Mouse (Mus musculus) CH12.LX (cell line): Measurements from ENCODE around the gene Gimd1. TPM values are rescaled to one million over a fixed set of nuclear protein-coding genes. Genes with fewer than 3 reads are reported as not detected.

ENCODE experiments used
- DNase-seq: peaks from one replicate; pipeline ENCODE4 v3.0.0-alpha.2; 2013; ENCODE audit errors: extremely low read depth
- H3K27ac ChIP-seq: 2 replicates; pipeline ENCODE4 v1.5.1; 2012; ENCODE audit warnings: low read depth, mild to moderate bottlenecking, control low read depth, moderate library complexity; ENCODE audit not compliant: insufficient read depth
- H3K27me3 ChIP-seq: replicated peaks from 2 replicates; pipeline ENCODE3; 2012; ENCODE audit warnings: inconsistent platforms
- H3K36me3 ChIP-seq, 2 experiments: replicated peaks in 1 of 2; 2 replicates each; pipeline versions ENCODE3 to v1.6.1; 2012; ENCODE audit warnings: inconsistent platforms in 1 of 2, low read length in 1 of 2, mild to moderate bottlenecking in 1 of 2, mixed read lengths in 1 of 2, moderate library complexity in 1 of 2; ENCODE audit not compliant: control insufficient read depth in 1 of 2, insufficient read depth in 1 of 2
- H3K4me1 ChIP-seq, 2 experiments: 2 replicates each; pipeline ENCODE4 v1.6.1; 2012; ENCODE audit warnings: inconsistent platforms in 1 of 2, moderate library complexity in 1 of 2; ENCODE audit not compliant: insufficient read depth in 2 of 2, control insufficient read depth in 1 of 2
- H3K4me2 ChIP-seq: 2 replicates; pipeline ENCODE4 v1.6.1; 2012; ENCODE audit warnings: low read depth, mild to moderate bottlenecking, control low read depth; ENCODE audit not compliant: poor library complexity, insufficient read depth, severe bottlenecking
- H3K4me3 ChIP-seq, 3 experiments: fragments of 150-350 bp in 1 of 3; sonication (generic) in 1 of 3; replicated peaks in 1 of 3; 2 replicates each; pipeline versions ENCODE3 to v1.5.1; 2011 to 2012; ENCODE audit warnings: low read depth in 2 of 3, low read length in 2 of 3, mild to moderate bottlenecking in 2 of 3, moderate library complexity in 2 of 3, control low read depth in 1 of 3, improper control_type of control experiment in 1 of 3, inconsistent platforms in 1 of 3, mixed read lengths in 1 of 3; ENCODE audit not compliant: poor library complexity in 1 of 3
- H3K79me2 ChIP-seq: replicated peaks from 2 replicates; pipeline ENCODE4 v1.6.1; 2012; ENCODE audit warnings: mild to moderate bottlenecking, moderate library complexity; ENCODE audit not compliant: control insufficient read depth, poor library complexity, insufficient read depth, severe bottlenecking; ENCODE audit errors: extremely low read depth
- H3K9ac ChIP-seq: 2 replicates; pipeline ENCODE4 v1.6.1; 2012; ENCODE audit warnings: low read depth, mild to moderate bottlenecking, control low read depth, moderate library complexity; ENCODE audit not compliant: insufficient read depth
- H3K9me3 ChIP-seq: replicated peaks from 2 replicates; pipeline ENCODE3; 2012; ENCODE audit warnings: low read length, inconsistent platforms, mixed read lengths
- BHLHE40 ChIP-seq: IDR thresholded peaks from 2 replicates; pipeline ENCODE4 v1.6.1; 2011; ENCODE audit warnings: mild to moderate bottlenecking, low read depth, low read length, improper control_type of control experiment
- CHD1 ChIP-seq: IDR thresholded peaks from 2 replicates; pipeline ENCODE4 v1.6.1; 2012; ENCODE audit warnings: low read depth, low read length, improper control_type of control experiment, inconsistent platforms
- CHD2 ChIP-seq: IDR thresholded peaks from 2 replicates; pipeline ENCODE4 v1.6.1; 2011; ENCODE audit warnings: low read length, improper control_type of control experiment
- CTCF ChIP-seq, 2 experiments: IDR thresholded peaks in 1 of 2; conservative IDR thresholded peaks in 1 of 2; 2 replicates each; pipeline ENCODE4 v1.5.1; 2011 to 2012; ENCODE audit warnings: low read depth in 2 of 2, low read length in 2 of 2, improper control_type of control experiment in 1 of 2, inconsistent platforms in 1 of 2, mild to moderate bottlenecking in 1 of 2, moderate library complexity in 1 of 2
- E2F4 ChIP-seq: IDR thresholded peaks from 2 replicates; pipeline ENCODE4 v1.6.1; 2011; ENCODE audit warnings: low read depth, low read length, improper control_type of control experiment; ENCODE audit not compliant: insufficient replicate concordance
- ELF1 ChIP-seq: IDR thresholded peaks from 2 replicates; pipeline ENCODE4 v1.6.1; 2014; ENCODE audit warnings: low read depth, mild to moderate bottlenecking, inconsistent platforms, low read length, improper control_type of control experiment
- EP300 ChIP-seq: IDR thresholded peaks from 2 replicates; pipeline ENCODE4 v1.6.1; 2011; ENCODE audit warnings: low read length, improper control_type of control experiment
- ETS1 ChIP-seq: conservative IDR thresholded peaks from 2 replicates; pipeline ENCODE4 v1.6.1; 2012; ENCODE audit warnings: low read depth, mild to moderate bottlenecking, inconsistent platforms, low read length, improper control_type of control experiment, moderate library complexity
- GABPA ChIP-seq: IDR thresholded peaks from 2 replicates; pipeline ENCODE4 v1.6.1; 2012; ENCODE audit warnings: low read depth, low read length, improper control_type of control experiment, inconsistent platforms; ENCODE audit not compliant: insufficient replicate concordance
- HCFC1 ChIP-seq: IDR thresholded peaks from 2 replicates; pipeline ENCODE4 v1.6.1; 2012; ENCODE audit warnings: low read depth, mild to moderate bottlenecking, inconsistent platforms, low read length, improper control_type of control experiment
- IRF4 ChIP-seq: IDR thresholded peaks from 2 replicates; pipeline ENCODE4 v1.6.1; 2014; ENCODE audit warnings: low read depth, mild to moderate bottlenecking, inconsistent platforms, low read length, improper control_type of control experiment
- JUN ChIP-seq: IDR thresholded peaks from 2 replicates; pipeline ENCODE4 v1.6.1; 2011; ENCODE audit warnings: low read depth, mild to moderate bottlenecking, low read length, improper control_type of control experiment, moderate library complexity; ENCODE audit not compliant: insufficient read depth
- JUND ChIP-seq: conservative IDR thresholded peaks from 2 replicates; pipeline ENCODE4 v1.6.1; 2011; ENCODE audit warnings: low read depth, low read length, improper control_type of control experiment
- KAT2A ChIP-seq: IDR thresholded peaks from 2 replicates; pipeline ENCODE4 v1.6.1; 2012; ENCODE audit warnings: low read length, improper control_type of control experiment, inconsistent platforms; ENCODE audit not compliant: insufficient replicate concordance
- MAFK ChIP-seq: IDR thresholded peaks from 2 replicates; pipeline ENCODE4 v1.6.1; 2011; ENCODE audit warnings: low read length, improper control_type of control experiment; ENCODE audit not compliant: insufficient replicate concordance
- MAX ChIP-seq: IDR thresholded peaks from 2 replicates; pipeline ENCODE4 v1.6.1; 2011; ENCODE audit warnings: low read length, improper control_type of control experiment
- MAZ ChIP-seq: IDR thresholded peaks from 2 replicates; pipeline ENCODE4 v1.6.1; 2012; ENCODE audit warnings: low read depth, mild to moderate bottlenecking, inconsistent platforms, low read length, improper control_type of control experiment, moderate library complexity
- MEF2A ChIP-seq: IDR thresholded peaks from 2 replicates; pipeline ENCODE4 v1.6.1; 2014; ENCODE audit warnings: low read depth, mild to moderate bottlenecking, inconsistent platforms, low read length, improper control_type of control experiment, borderline replicate concordance
- MXI1 ChIP-seq: IDR thresholded peaks from 2 replicates; pipeline ENCODE4 v1.6.1; 2011; ENCODE audit warnings: mild to moderate bottlenecking, low read depth, low read length, improper control_type of control experiment
- MYC ChIP-seq: IDR thresholded peaks from 2 replicates; pipeline ENCODE4 v1.6.1; 2011; ENCODE audit warnings: low read depth, mild to moderate bottlenecking, improper control_type of control experiment, low read length
- NELFE ChIP-seq: IDR thresholded peaks from 2 replicates; pipeline ENCODE4 v1.6.1; 2011; ENCODE audit warnings: low read depth, low read length, improper control_type of control experiment
- NRF1 ChIP-seq: IDR thresholded peaks from 2 replicates; pipeline ENCODE4 v1.6.1; 2014; ENCODE audit warnings: low read depth, mild to moderate bottlenecking, inconsistent platforms, low read length, improper control_type of control experiment, moderate library complexity
- PAX5 ChIP-seq: IDR thresholded peaks from 2 replicates; pipeline ENCODE4 v1.6.1; 2012; ENCODE audit warnings: low read length, inconsistent platforms, mixed read lengths
- POLR2A ChIP-seq: IDR thresholded peaks from 2 replicates; pipeline ENCODE4 v1.6.1; 2011; ENCODE audit warnings: low read depth, mild to moderate bottlenecking, improper control_type of control experiment, low read length
- POLR2AphosphoS2 ChIP-seq: IDR thresholded peaks from 2 replicates; pipeline ENCODE4 v1.6.1; 2011; ENCODE audit warnings: low read depth, low read length, improper control_type of control experiment
- RAD21 ChIP-seq: IDR thresholded peaks from 2 replicates; pipeline ENCODE4 v1.6.1; 2011; ENCODE audit warnings: low read depth, mild to moderate bottlenecking, low read length, improper control_type of control experiment, moderate library complexity
- RCOR1 ChIP-seq: conservative IDR thresholded peaks from 2 replicates; pipeline ENCODE4 v1.6.1; 2012; ENCODE audit warnings: low read depth, mild to moderate bottlenecking, inconsistent platforms, low read length, improper control_type of control experiment
- SIN3A ChIP-seq: IDR thresholded peaks from 2 replicates; pipeline ENCODE4 v1.6.1; 2012; ENCODE audit warnings: low read length, improper control_type of control experiment, inconsistent platforms
- SMC3 ChIP-seq: IDR thresholded peaks from 2 replicates; pipeline ENCODE4 v1.6.1; 2011; ENCODE audit warnings: low read depth, low read length, improper control_type of control experiment
- TBP ChIP-seq: conservative IDR thresholded peaks from 2 replicates; pipeline ENCODE4 v1.6.1; 2011; ENCODE audit warnings: low read depth, low read length, improper control_type of control experiment
- TCF12 ChIP-seq: IDR thresholded peaks from 2 replicates; pipeline ENCODE4 v1.6.1; 2014; ENCODE audit warnings: low read depth, mild to moderate bottlenecking, inconsistent platforms, low read length, improper control_type of control experiment
- UBTF ChIP-seq: IDR thresholded peaks from 2 replicates; pipeline ENCODE4 v1.6.1; 2012; ENCODE audit warnings: low read depth, mild to moderate bottlenecking, inconsistent platforms, low read length, improper control_type of control experiment, moderate library complexity
- USF1 ChIP-seq: IDR thresholded peaks from 2 replicates; pipeline ENCODE4 v1.6.1; 2014; ENCODE audit warnings: low read depth, mild to moderate bottlenecking, inconsistent platforms, low read length, improper control_type of control experiment
- USF2 ChIP-seq: conservative IDR thresholded peaks from 2 replicates; pipeline ENCODE4 v1.6.1; 2011; ENCODE audit warnings: low read depth, low read length, improper control_type of control experiment
- ZC3H11A ChIP-seq: IDR thresholded peaks from 2 replicates; pipeline ENCODE4 v1.6.1; 2012; ENCODE audit warnings: low read depth, mild to moderate bottlenecking, inconsistent platforms, low read length, improper control_type of control experiment
- ZKSCAN1 ChIP-seq: IDR thresholded peaks from 2 replicates; pipeline ENCODE4 v1.6.1; 2012; ENCODE audit warnings: low read depth, inconsistent platforms, low read length, improper control_type of control experiment, borderline replicate concordance
- ZMIZ1 ChIP-seq: IDR thresholded peaks from 2 replicates; pipeline ENCODE4 v1.6.1; 2012; ENCODE audit warnings: low read depth, mild to moderate bottlenecking, inconsistent platforms, low read length, improper control_type of control experiment
- ZNF384 ChIP-seq: IDR thresholded peaks from 2 replicates; pipeline ENCODE4 v1.6.1; 2012; ENCODE audit warnings: low read depth, low read length, improper control_type of control experiment, inconsistent platforms
- dilution Hi-C: fragments of 300-500 bp; cut with MboI; formaldehyde crosslinking; loops from 2 replicates; pipeline ENCODE4 v1.14.3; 2020; ENCODE audit warnings: low sequenced_read_pairs; ENCODE audit not compliant: extremely low pct_unique_long_range_greater_than_20kb, extremely low pct_ligation_motif_present
- in situ Hi-C: fragments of 300-500 bp; cut with MboI; formaldehyde crosslinking; loops from 3 replicates; pipeline ENCODE4 v1.14.3; 2019; ENCODE audit warnings: low sequenced_read_pairs, low pct_ligation_motif_present, low pct_unique_long_range_greater_than_20kb, mixed read lengths
- polyA plus RNA-seq: library from polyadenylated mRNA; unstranded; fragments of >175 nt; gene quantifications from 2 replicates; pipeline ENCODE4 v1.2.1, GENCODE M21; 2012; ENCODE audit warnings: low read depth; ENCODE audit not compliant: insufficient read length
- total RNA-seq, 2 experiments: library from RNA; depleted of rRNA; stranded (reverse); fragments of 300-350 nt in 1 of 2; fragments of >200 nt in 1 of 2; gene quantifications; 2 replicates each; pipeline ENCODE4 v1.2.3; 2012 to 2014

Gene Gimd1
- total and polyA plus RNA-seq, 3 experiments: not detected

GRCm38 (mm10) chr3:132683447-132684230 lies 54.0 kb downstream of the Gimd1 start, which contains the start of gene Tbck:
Gene Tbck, plus strand, starts transcription at chr3:132684144.
- peak; percentile 98 for DNase-seq
- dilution Hi-C loops (no loop called here), in situ Hi-C loops (loop anchor here (25.0 kb wide), 1 partner anchor 471 kb away; no protein-coding TSS in a partner anchor)
- peak within 1 kb of the TSS; percentile 91 for H3K9ac ChIP-seq
- H3K4me2 ChIP-seq: peak within 1 kb of the TSS; percentile 100
- H3K27ac ChIP-seq: peak within 1 kb of the TSS; percentile 45
- peaks cover 40% of the 10 kb centered on the region for H3K79me2 ChIP-seq
- no peaks in the 10 kb centered on the region for H3K27me3 ChIP-seq
- peak; percentile 97 for TF ChIP-seq CHD2
- no peak for TF ChIP-seq ZC3H11A
- peak; percentile 70 for TF ChIP-seq MEF2A
- TF ChIP-seq MXI1: peak; percentile 80
- no peak; the same call in 1 of the 2 replicates for TF ChIP-seq CHD1
- peak; percentile 9 for TF ChIP-seq BHLHE40
- TF ChIP-seq ZMIZ1: no peak; the same call in 1 of the 2 replicates
- TF ChIP-seq POLR2A: peak; percentile 89
- TF ChIP-seq SIN3A: peak; percentile 97
- TF ChIP-seq NELFE: peak; percentile 93
- peak; percentile 98 for TF ChIP-seq KAT2A
- peak; percentile 63 for TF ChIP-seq NRF1
- peak; percentile 69; the same call in 1 of the 2 replicates for TF ChIP-seq POLR2AphosphoS2
- no peak for TF ChIP-seq USF1
- no peak for TF ChIP-seq ETS1
- no peak for TF ChIP-seq EP300
- TF ChIP-seq MAX: peak; percentile 100
- peak; percentile 62; the same call in 1 of the 2 replicates for TF ChIP-seq UBTF
- peak; percentile 87 for TF ChIP-seq IRF4
- TF ChIP-seq E2F4: no peak
- TF ChIP-seq USF2: no peak
- peak; percentile 92 for TF ChIP-seq ELF1
- TF ChIP-seq TCF12: peak; percentile 62
- peak; percentile 99 for TF ChIP-seq MAZ
- TF ChIP-seq ZKSCAN1: no peak; the same call in 1 of the 2 replicates
- no peak for TF ChIP-seq PAX5
- peak; percentile 89 for TF ChIP-seq MYC
- no peak for TF ChIP-seq JUN
- TF ChIP-seq JUND: no peak; the same call in 1 of the 2 replicates
- TF ChIP-seq HCFC1: peak; percentile 98
- no peak; the same call in 1 of the 2 replicates for TF ChIP-seq RCOR1
- peak in 1 of 2 experiments; percentile 31; a peak in 2 of 4 replicates for TF ChIP-seq CTCF (conservative IDR thresholded peaks at IDR 0.05 in 1 of 2, IDR thresholded peaks at IDR 0.05 in 1 of 2; ENCODE audit: low read depth in 2 of 2, low read length in 2 of 2)
- no peak; the same call in 1 of the 2 replicates for TF ChIP-seq RAD21
- peak; percentile 76; the same call in 1 of the 2 replicates for TF ChIP-seq GABPA
- no peak for TF ChIP-seq ZNF384
- TF ChIP-seq SMC3: no peak
- TF ChIP-seq MAFK: no peak
- peak; percentile 84; the same call in 1 of the 2 replicates for TF ChIP-seq TBP
- no peaks in the 10 kb centered on the region for H3K9me3 ChIP-seq
- H3K4me3 ChIP-seq: peak within 1 kb of the TSS; percentile 56 to 88 (median 83)
- H3K4me1 ChIP-seq: peaks cover 5 to 33% of the 10 kb centered on the region in 2 experiments
- H3K36me3 ChIP-seq: peaks cover 14 to 30% of the 10 kb centered on the region in 2 experiments
